Mouse (Mus musculus): ENCODE data around the gene Arpc1b.
A peak's percentile ranks its signal among the peaks of the same experiment; 100 is the strongest.
"Not testable (repeated sequence)": the region's sequence is repeated elsewhere in the genome, so short reads cannot be mapped to it uniquely, and the experiment has no call there.

The Arpc1b gene

GRCm38 (mm10) chr5:145114071-145114605 is at the start of gene Arpc1b:
Gene Arpc1b, plus strand, starts transcription at chr5:145114215.
- DNase-seq (ENCODE audit: low spot score in 2 of 2), result peak; percentile 76 to 79

- no peak for DNase-seq (ENCODE audit: low spot score in 2 of 2)
These were observed 49.2 kb upstream of the Arpc1b start for GRCm38 (mm10) chr5:145064765-145065340.

DNA sequence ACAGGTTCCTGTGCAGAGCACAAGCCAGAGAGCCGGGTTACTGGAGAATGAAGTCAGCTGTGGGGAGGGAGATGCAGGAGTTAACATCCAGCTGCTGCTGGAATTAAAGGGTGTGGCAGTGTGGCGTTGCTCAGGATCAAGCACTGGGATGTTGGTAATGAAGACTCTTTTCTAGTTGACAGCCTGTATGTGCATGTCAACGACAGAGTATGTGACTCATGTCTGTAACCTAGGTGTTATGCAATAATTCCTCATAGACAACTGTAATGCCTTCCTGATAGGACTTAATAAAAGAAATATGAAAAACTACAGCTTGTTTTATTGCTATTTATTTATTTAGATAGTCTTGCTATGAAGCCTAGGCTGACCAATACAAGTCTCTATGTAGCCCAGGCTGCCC is 45.2 kb upstream of the Arpc1b start:
- no peak for DNase-seq (ENCODE audit: low spot score in 2 of 2)

- DNase-seq (ENCODE audit: low spot score in 2 of 2), result peak; percentile 18 to 43
These were observed 44.3 kb upstream of the Arpc1b start for GRCm38 (mm10) chr5:145069707-145070106.

- DNase-seq (ENCODE audit: low spot score in 2 of 2), result no peak
These were observed 42.7 kb upstream of the Arpc1b start for GRCm38 (mm10) chr5:145071342-145071741.

- DNase-seq (ENCODE audit: low spot score in 2 of 2), result no peak
These were observed 38.9 kb upstream of the Arpc1b start for GRCm38 (mm10) chr5:145075081-145075480.

DNA sequence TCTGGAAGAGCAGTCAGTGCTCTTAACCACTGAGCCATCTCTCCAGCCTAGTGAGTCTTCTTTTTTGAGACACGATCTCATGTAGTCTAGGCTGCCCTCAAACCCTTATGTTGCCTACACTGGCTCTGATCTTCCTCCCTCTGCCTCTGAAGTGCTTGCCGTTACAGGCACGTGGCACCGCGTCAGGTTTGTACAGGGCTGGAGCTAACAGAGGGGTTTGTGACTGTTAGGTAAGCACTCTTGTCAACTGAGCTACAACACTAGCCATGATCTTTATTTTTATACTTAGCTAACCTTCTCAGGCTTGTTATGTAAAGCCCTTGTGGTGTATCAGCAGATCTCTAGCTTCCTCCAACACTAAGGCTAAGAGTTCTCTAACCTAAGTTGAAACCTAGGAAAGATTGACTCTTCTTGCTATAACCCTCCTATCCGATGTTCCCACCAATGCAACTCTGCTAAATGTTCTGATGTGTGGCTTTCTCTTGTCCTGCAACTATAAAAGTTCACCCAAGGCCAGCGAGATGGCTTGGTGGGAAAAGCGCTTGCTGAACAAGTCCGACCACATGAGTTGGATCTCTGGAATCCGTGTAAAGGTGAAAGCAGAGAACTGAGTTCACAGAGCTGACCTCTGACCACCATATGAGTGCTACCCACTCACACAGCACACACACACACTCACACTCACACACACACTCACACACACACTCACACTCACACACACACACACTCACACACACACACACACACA is 32.0 kb upstream of the Arpc1b start:
- no peak for DNase-seq (ENCODE audit: low spot score in 2 of 2)

DNA sequence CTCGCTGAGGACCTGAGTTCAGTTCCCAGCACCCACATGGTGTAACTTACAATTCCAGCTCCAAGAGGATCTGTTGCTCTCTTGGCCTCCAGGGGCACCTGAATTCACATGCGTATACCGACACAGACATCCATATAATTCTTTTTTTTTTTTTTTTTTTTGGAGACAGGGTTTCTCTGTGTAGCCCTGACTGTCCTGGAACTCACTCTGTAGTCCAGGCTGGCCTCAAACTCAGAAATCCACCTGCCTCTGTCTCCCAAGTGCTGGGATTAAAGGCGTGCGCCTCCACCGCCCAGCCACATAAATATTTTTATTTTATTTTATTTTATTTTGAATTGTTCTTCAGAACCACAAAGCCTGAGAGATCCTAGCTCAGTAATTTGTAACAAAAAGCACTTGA is 30.8 kb upstream of the Arpc1b start:
- DNase-seq (ENCODE audit: low spot score in 2 of 2), result not testable (repeated sequence)

DNA sequence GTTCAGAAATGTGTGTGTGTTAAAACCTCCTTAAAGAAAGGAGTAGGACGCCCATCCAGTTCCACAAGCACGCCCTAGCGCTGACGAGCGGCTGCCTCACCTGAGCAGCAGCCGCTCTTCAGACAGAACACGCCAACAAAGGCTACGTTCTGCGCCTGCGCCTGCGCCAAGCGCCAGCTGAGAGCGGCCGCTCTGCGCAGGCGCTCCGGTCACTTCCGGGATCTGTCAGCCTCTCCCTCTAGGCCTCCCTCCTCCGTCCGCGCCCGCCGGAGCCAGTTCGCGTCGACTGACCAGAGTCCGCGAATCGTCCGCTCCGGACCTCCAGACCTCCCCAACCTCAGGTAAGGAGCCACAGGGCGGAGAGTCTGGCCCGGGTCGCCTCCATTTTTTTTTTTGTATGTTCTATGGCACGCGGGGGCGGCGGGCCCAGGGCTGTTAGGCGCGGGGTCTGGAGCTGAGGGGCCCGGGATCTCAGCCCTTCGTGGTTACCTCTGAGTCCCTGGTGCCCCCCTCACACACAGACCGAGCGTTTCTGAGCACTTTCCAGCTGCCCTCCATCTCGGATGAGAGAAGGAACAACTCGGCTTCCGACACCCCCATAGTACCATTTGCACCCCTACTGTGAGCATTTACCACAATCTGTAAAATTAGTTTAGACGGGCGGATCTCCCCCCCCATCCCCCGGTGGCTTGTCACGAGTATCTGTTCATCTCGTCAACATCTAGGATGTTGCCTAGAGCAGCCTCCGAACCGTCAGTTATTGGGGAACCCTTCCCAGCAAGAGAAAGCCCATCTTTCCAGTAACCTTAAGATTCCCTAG is 30.2 kb upstream of the Arpc1b start, which contains the start of the genes Arpc1a and Kpna7:
Gene Arpc1a, plus strand, starts transcription at position 199 of the 820 bp plus-strand sequence.
Gene Kpna7, minus strand, starts transcription at position 399 of the 820 bp plus-strand sequence.
- peak; percentile 93 to 94 for DNase-seq (ENCODE audit: low spot score in 2 of 2)

DNA sequence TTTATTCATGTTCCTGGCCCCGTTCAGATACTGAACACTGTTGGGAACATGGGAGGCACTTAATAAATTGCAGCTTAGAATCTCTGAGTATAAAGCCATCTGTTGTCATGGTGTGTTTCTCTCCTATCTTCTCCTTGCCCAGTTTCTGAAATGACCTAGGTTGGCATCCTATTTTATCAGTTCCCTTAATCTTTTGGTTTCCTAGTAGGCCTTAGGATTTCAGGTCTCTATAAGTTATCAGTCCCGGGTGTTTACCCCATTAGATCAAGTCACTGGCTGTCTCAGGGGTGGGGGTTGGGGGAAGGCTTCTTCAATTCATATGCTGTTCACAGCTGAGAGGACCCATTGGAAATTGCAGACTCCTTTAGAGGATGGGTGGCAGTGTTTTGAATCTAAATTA is 29.2 kb upstream of the Arpc1b start:
- DNase-seq (ENCODE audit: low spot score in 2 of 2), result no peak

DNA sequence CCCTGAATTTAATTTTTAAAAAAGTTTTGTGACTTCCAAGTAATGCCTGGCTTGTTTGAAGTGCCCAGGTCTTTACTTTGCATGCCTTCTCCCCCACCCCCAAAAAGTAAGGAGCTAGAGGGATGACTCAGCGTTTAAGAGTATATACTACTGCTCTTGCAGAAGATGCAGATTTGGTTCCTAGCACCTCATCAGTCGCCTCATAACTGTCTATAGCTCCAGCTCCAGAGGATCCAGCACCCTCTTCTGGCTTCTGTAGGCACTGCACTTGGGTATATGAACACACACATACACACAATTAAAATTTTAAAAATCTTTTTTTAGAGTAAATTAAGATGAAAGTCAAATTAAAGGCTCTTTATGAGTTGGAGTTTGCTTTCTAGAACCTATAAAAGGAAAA is 25.8 kb upstream of the Arpc1b start:
- no peak for DNase-seq (ENCODE audit: low spot score in 2 of 2)

GRCm38 (mm10) chr5:145089878-145090277 is 24.1 kb upstream of the Arpc1b start:
- DNase-seq (ENCODE audit: low spot score in 2 of 2), result no peak

DNA sequence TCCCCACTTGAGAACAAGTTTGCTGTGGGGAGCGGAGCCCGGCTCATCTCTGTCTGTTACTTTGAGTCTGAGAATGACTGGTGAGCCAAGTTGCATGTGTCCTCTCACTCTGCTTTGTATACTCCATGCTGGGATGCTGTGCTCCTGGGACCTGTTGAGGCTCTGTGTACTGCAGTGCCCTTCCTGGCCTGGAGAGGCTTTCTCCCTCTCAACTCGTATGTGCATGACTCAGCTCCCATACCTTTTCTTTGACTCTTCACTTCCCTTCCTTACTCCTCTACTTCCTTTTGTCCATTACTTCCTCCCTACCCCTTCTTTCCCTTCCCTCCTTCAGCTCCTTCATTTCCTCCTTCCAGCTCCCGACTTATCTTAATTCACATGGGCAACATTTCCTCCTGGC is 17.8 kb upstream of the Arpc1b start:
- DNase-seq (ENCODE audit: low spot score in 2 of 2), result no peak

DNA sequence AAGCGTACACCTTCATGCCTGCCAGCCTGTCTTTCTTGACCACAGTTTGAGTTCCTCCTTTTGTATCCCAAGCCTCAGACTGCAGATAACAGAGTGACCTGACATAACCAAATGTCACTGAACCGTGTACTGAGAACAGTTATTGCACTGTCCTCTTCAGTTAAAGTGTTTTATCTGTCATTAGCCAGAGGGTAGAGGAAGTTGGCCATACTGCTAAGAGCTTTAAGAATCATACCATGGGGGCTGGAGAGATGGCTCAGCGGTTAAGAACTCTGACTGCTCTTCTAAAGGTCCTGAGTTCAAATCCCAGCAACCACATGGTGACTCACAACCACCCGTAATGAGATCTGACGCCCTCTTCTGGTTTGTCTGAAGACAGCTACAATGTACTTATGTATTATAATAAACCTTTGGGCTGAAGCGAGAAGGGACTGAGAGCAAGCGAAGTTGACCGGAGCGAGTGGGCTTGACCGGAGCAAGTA is 15.6 kb upstream of the Arpc1b start:
- DNase-seq (ENCODE audit: low spot score in 2 of 2), result no peak

- no peak for DNase-seq (ENCODE audit: low spot score in 2 of 2)
These were observed 13.1 kb upstream of the Arpc1b start for GRCm38 (mm10) chr5:145100960-145101359.

DNA sequence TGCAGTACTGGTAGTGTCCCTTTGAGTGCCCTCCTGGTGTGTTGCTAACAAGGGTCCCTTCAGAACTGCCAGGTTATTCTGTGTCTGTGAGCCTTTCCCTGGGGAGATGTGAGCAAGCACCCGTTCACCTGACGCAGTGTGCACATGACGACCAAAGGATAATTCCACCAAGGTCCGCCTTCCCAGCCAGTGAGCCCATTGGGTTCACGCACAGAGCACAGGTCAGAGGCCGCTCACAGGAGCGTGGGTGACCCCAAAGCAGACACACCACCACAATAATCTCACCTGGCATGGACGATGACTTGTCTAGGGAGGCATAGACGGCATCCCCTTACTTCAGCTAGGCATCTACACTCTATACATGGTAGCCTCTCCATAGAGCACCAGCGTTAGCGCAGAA is 12.6 kb upstream of the Arpc1b start:
- DNase-seq (ENCODE audit: low spot score in 2 of 2), result not testable (repeated sequence)

DNA sequence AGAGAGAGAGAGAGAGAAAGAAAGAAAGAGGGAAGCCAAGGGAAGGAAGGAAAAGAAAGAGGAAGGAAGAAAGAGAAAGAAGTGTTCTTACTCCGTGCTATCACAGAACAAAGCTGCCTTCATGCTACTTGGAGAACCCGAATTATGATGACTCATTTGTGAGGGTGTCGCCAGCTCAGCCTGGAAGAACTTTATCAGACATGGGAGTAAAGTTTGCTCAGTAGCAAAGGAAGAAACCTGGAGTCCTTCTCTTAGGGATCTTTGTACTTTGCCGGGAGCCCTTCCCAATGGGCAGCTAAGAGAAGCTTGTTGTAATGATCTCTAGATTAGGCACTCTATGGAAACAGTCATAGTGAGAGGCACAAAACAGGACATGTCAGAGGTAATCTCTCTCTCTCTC is 11.3 kb upstream of the Arpc1b start:
- no peak for DNase-seq (ENCODE audit: low spot score in 2 of 2)

DNA sequence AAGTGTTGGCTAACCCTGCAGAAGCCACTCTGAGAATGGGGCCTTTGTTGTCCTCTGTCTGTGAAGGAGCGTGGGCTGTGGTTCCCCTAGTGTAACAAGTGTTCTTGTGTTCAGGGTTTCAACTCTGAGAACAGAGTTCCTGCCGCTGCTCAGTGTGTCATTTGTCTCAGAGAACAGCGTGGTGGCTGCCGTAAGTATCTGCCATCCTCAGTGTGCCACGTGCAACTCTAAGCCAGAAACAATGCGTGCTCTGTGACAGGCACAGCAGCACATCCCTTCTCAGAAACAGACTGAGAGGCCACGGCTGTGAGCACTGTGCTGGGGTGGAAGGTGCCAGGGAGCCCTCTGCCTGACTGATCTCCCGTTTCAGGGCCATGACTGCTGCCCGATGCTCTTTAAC is 9.7 kb upstream of the Arpc1b start:
- no peak for DNase-seq (ENCODE audit: low spot score in 2 of 2)

DNA sequence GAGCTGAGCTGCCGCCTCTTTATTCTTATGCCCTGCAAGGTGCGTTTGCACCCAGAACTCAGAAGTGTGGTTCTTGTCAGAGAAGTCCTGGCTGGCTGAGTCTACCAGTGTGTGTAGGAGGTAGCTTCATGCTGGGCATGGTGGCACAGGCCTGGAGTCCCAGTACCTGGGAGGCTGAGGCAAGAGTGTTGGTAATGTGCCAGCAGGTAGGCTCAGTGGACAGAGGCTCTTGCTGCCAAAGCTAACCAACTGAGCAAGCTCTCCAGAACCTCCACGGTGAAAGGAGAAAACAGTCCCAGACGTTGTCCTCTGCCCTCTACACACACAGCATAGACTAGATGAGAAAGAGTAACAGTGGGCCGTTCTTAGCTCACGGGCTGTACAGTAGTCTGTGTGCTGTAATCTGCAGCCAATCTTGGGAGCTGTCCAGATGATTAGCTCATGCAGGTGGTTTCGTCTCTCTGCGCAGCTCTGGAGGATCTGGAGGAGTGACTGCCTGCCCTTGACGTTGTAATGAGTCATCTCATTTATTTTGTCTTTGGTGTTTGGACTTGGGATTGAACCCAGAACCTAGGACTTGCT is 8.2 kb upstream of the Arpc1b start:
- DNase-seq (ENCODE audit: low spot score in 2 of 2), result no peak

GRCm38 (mm10) chr5:145110401-145110800 is 3.6 kb upstream of the Arpc1b start:
- DNase-seq (ENCODE audit: low spot score in 2 of 2), result no peak

DNA sequence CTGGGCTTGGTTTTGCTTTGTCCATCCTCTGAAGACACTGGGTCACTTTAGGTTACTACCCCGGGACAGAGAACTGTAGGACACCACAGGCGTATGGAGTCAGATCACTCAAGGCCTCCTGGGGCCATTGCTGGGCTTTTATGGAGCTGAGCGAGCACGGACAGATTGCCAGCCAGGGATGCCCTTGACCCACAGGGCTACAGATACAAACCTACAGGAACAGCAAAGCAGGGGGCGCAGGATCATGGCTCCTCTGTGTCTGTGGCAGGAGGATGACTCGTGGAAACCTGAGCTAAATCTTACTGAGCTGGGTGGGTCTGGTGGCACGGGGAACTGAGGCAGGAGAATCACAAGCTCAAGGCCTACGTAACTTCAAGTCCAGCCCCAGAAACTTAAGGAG is 1.4 kb upstream of the Arpc1b start:
- DNase-seq (ENCODE audit: low spot score in 2 of 2), result no peak

DNA sequence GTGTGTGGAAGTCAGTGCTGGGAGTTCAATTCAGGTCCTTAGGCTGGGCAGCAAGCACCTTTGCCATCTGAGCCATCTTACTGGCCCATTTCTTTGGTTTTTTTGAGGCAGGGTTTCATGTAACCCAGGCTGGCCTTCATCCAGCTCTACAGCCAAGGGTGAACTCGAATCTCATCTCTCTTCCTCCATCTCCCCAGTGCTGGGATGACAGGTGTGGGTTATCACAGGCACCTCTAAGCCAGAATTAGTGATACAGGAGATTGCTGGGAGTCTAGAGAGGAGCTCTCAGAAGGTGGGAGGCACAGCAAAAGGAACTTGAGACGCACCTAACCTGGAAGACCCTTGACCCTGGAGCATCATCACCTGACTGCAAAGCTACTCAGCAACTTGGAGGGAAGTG is 599 bp upstream of the Arpc1b start:
- DNase-seq (ENCODE audit: low spot score in 2 of 2), result no peak
